22 mouse cellular contexts compared by ENCODE assay signal in the genomic region with DNA sequence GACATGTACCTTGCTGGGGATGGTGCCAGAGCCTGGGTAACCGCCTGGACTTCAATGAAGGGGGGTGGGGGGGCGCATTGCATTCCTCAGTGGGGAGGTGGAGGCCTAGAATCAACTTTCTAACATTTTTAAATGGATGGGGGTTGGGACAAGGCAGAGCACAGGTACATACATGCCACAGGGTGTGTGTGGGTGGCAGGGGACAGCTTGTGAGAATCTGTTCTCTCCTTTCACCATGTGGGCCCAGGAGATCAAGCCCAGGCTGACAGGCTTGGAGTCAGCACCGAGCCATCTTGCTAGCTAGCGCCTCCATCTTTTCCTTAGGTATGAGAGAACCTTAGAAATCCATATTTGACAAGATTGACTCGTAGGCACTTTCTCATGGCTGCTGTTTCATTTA. TPM values are rescaled to one million over a fixed set of nuclear protein-coding genes. Genes with fewer than 3 reads are reported as not detected.
DNase-seq lines count a peak whose midpoint lies in the region; ATAC-seq lines count a peak whose summit lies in the region.
"Had no signal": no experiment of that assay in that cellular context is flagged by ENCODE, and none has a peak within 500 bp of the region (broad histone marks: within the 10 kb centered on the region; RNA-seq: fewer than 3 reads in every experiment).

No protein-coding gene starts in this region.

- no peak overlapping the region for H3K27ac ChIP-seq in limb, embryonic 13.5 days
- H3K27ac ChIP-seq in limb, embryonic 10.5 days, result no peak overlapping the region
- H3K27ac ChIP-seq in embryonic facial prominence, embryonic 10.5 days (replicated peaks), result no peak overlapping the region
- H3K27ac ChIP-seq in stomach, embryonic 14.5 days (ENCODE audit: low read length), result peak overlapping the region; percentile 39; the same call in 1 of the 2 replicates
- no peak overlapping the region for H3K27ac ChIP-seq in midbrain, embryonic 13.5 days
- H3K27ac ChIP-seq: forebrain, embryonic 10.5 days; heart, embryonic 13.5 days; midbrain, embryonic 15.5 days; neural tube, embryonic 13.5 days had no signal

- no peaks in the 10 kb centered on the region for H3K27me3 ChIP-seq in limb, embryonic 13.5 days
- H3K27me3 ChIP-seq in limb, embryonic 10.5 days (ENCODE audit: low read depth, poor library complexity, severe bottlenecking), result no peaks in the 10 kb centered on the region
- no peaks in the 10 kb centered on the region for H3K27me3 ChIP-seq in embryonic facial prominence, embryonic 10.5 days (replicated peaks; ENCODE audit: low read depth, poor library complexity, severe bottlenecking)
- no peaks in the 10 kb centered on the region for H3K27me3 ChIP-seq in stomach, embryonic 14.5 days (ENCODE audit: control insufficient read depth, insufficient read depth, low read length)
- no peaks in the 10 kb centered on the region for H3K27me3 ChIP-seq in midbrain, embryonic 13.5 days
- H3K27me3 ChIP-seq: heart, embryonic 13.5 days; midbrain, embryonic 15.5 days; neural tube, embryonic 13.5 days had no signal

- peaks cover 51% of the 10 kb centered on the region for H3K4me1 ChIP-seq in limb, embryonic 13.5 days
- peaks cover 32% of the 10 kb centered on the region for H3K4me1 ChIP-seq in limb, embryonic 10.5 days
- peaks cover 54% of the 10 kb centered on the region for H3K4me1 ChIP-seq in embryonic facial prominence, embryonic 10.5 days
- H3K4me1 ChIP-seq in stomach, embryonic 14.5 days (ENCODE audit: control insufficient read depth, insufficient read depth, low read length), result peaks cover 36% of the 10 kb centered on the region
- H3K4me1 ChIP-seq in midbrain, embryonic 13.5 days (replicated peaks), result peaks cover 12% of the 10 kb centered on the region; the same call in 1 of the 2 replicates

- no peak overlapping the region for H3K9ac ChIP-seq in limb, embryonic 13.5 days
- no peak overlapping the region for H3K9ac ChIP-seq in stomach, embryonic 14.5 days (replicated peaks; ENCODE audit: low read depth, low read length)
- no peak overlapping the region for H3K9ac ChIP-seq in midbrain, embryonic 13.5 days (replicated peaks)
- H3K9ac ChIP-seq: heart, embryonic 13.5 days; midbrain, embryonic 15.5 days; neural tube, embryonic 13.5 days had no signal

- H3K4me3 ChIP-seq in limb, embryonic 13.5 days, result no peak overlapping the region
- no peak overlapping the region for H3K4me3 ChIP-seq in limb, embryonic 10.5 days
- H3K4me3 ChIP-seq in embryonic facial prominence, embryonic 10.5 days, result no peak overlapping the region
- no peak overlapping the region for H3K4me3 ChIP-seq in stomach, embryonic 14.5 days (ENCODE audit: low read depth, low read length)
- H3K4me3 ChIP-seq in midbrain, embryonic 13.5 days (replicated peaks), result no peak overlapping the region
- H3K4me3 ChIP-seq: forebrain, embryonic 10.5 days; heart, embryonic 13.5 days; midbrain, embryonic 15.5 days; myocyte; neural tube, embryonic 13.5 days had no signal

- no peak for DNase-seq in cerebellum, adult 11 months
- DNase-seq in limb, embryonic 10.5 days (ENCODE audit: low spot score), result no peak
- DNase-seq in embryonic facial prominence, embryonic 10.5 days (ENCODE audit: low spot score), result peak; percentile 35
- DNase-seq: adrenal gland, postnatal 25 days; gastrocnemius, postnatal 10 days; heart, adult 11 months; heart, postnatal 14 days; lung, postnatal 4 days; thymus, adult 18-20 months; thymus, postnatal 36 days had no signal

- peak; percentile 42; the same call in 1 of the 2 replicates for ATAC-seq in cerebellum, adult (ENCODE audit: insufficient number of reproducible peaks, low FRiP score, low TSS enrichment)
- peak; percentile 25; the same call in 1 of the 2 replicates for ATAC-seq in limb, embryonic 13.5 days (ENCODE audit: low FRiP score, low read depth)
- ATAC-seq in stomach, embryonic 14.5 days (ENCODE audit: insufficient number of reproducible peaks, insufficient read depth, low FRiP score, low read depth), result peak; percentile 43; the same call in 1 of the 2 replicates
- no peak for ATAC-seq in monocyte, adult 5-6 weeks (replicated peaks; ENCODE audit: insufficient number of reproducible peaks, low FRiP score, low TSS enrichment, poor library complexity, severe bottlenecking)
- ATAC-seq in midbrain, embryonic 13.5 days, result no peak
- ATAC-seq: forebrain, embryonic 16.5 days; intestine, postnatal 0 days; midbrain, embryonic 15.5 days had no signal

- H3K9me3 ChIP-seq in limb, embryonic 13.5 days, result no peaks in the 10 kb centered on the region
- no peaks in the 10 kb centered on the region for H3K9me3 ChIP-seq in limb, embryonic 10.5 days (replicated peaks)
- H3K9me3 ChIP-seq in embryonic facial prominence, embryonic 10.5 days, result no peaks in the 10 kb centered on the region
- no peaks in the 10 kb centered on the region for H3K9me3 ChIP-seq in stomach, embryonic 14.5 days (ENCODE audit: control insufficient read depth, low read depth, low read length)
- H3K9me3 ChIP-seq in midbrain, embryonic 13.5 days, result no peaks in the 10 kb centered on the region
- H3K9me3 ChIP-seq: forebrain, embryonic 10.5 days; heart, embryonic 13.5 days; midbrain, embryonic 15.5 days; neural tube, embryonic 13.5 days had no signal

- WGBS in limb, embryonic 13.5 days, result 74% methylated on average over 5 of the region's 5 CpGs
- WGBS in limb, embryonic 10.5 days, result 80% methylated on average over 5 of the region's 5 CpGs
- WGBS in embryonic facial prominence, embryonic 10.5 days, result 82% methylated on average over 5 of the region's 5 CpGs
- 54% methylated on average over 5 of the region's 5 CpGs for WGBS in stomach, embryonic 14.5 days
- 80% methylated on average over 5 of the region's 5 CpGs for WGBS in midbrain, embryonic 13.5 days

- no peak overlapping the region for H3K4me2 ChIP-seq in limb, embryonic 13.5 days (replicated peaks)
- no peak overlapping the region for H3K4me2 ChIP-seq in stomach, embryonic 14.5 days (replicated peaks; ENCODE audit: low read depth, low read length)
- no peak overlapping the region for H3K4me2 ChIP-seq in midbrain, embryonic 13.5 days (replicated peaks)
- H3K4me2 ChIP-seq: heart, embryonic 13.5 days; midbrain, embryonic 15.5 days; neural tube, embryonic 13.5 days had no signal

- H3K36me3 ChIP-seq in limb, embryonic 13.5 days, result no peaks in the 10 kb centered on the region
- H3K36me3 ChIP-seq in limb, embryonic 10.5 days, result peaks cover 9% of the 10 kb centered on the region
- peaks cover 14% of the 10 kb centered on the region; the same call in 1 of the 2 replicates for H3K36me3 ChIP-seq in embryonic facial prominence, embryonic 10.5 days (replicated peaks)
- no peaks in the 10 kb centered on the region for H3K36me3 ChIP-seq in stomach, embryonic 14.5 days (ENCODE audit: control insufficient read depth, insufficient read depth, low read length)
- no peaks in the 10 kb centered on the region for H3K36me3 ChIP-seq in midbrain, embryonic 13.5 days
- H3K36me3 ChIP-seq: heart, embryonic 13.5 days; midbrain, embryonic 15.5 days; neural tube, embryonic 13.5 days had no signal

RNA-seq across cellular contexts. Expression of a gene that starts 35.7 kb away (rescaled TPM):
- 8.5 and 9.2 TPM in 2 replicates for polyA plus RNA-seq in limb, embryonic 13.5 days (2015; fragmentation: Nextera tagmentation; extraction: Ambion mirVana)
- 8.3 and 9.3 TPM in 2 replicates for polyA plus RNA-seq in limb, embryonic 10.5 days (2016; fragmentation: Nextera tagmentation; extraction: Ambion mirVana)
- 8.3 and 8.6 TPM in 2 replicates for polyA plus RNA-seq in embryonic facial prominence, embryonic 10.5 days (2016; fragmentation: Nextera tagmentation; extraction: Ambion mirVana)
- polyA plus RNA-seq in stomach, embryonic 14.5 days (2014; fragmentation: Nextera tagmentation; extraction: Ambion mirVana), result 7.9 and 9.6 TPM in 2 replicates
- total RNA-seq in monocyte, adult 5-6 weeks (2017), result 4.4 to 10.0 TPM (median 6.4 TPM) in 3 replicates
- 4.9 and 5.5 TPM in 2 replicates for polyA plus RNA-seq in midbrain, embryonic 13.5 days (2015; fragmentation: Nextera tagmentation; extraction: Ambion mirVana)

Comparison
In these comparisons a context has a peak if more than half of its experiments do, and no peak if none do; other contexts are left out.
1. ATAC-seq: peak in cerebellum, adult (single experiment), limb, embryonic 13.5 days (single experiment) and stomach, embryonic 14.5 days (single experiment); none in monocyte, adult 5-6 weeks (single experiment) and midbrain, embryonic 13.5 days (single experiment).